Mouse (Mus musculus) brain, adult 10 weeks (tissue): ENCODE measurements around the gene Larp4. TPM values are rescaled to one million over a fixed set of nuclear protein-coding genes. Genes with fewer than 3 reads are reported as not detected.

ENCODE experiments used
- polyA plus RNA-seq: library from polyadenylated mRNA; stranded (reverse); fragments of 350-450 nt; fragmentation: Illumina TruSeq; extraction: RNeasy Lipid Tissue Mini Kit (QIAGEN cat#74804); gene quantifications from one replicate; pipeline ENCODE4 v1.2.3, GENCODE M21; 2015; ENCODE audit warnings: low read depth, low replicate concordance

Gene Larp4
- polyA plus RNA-seq, result 22.1 TPM

DNA sequence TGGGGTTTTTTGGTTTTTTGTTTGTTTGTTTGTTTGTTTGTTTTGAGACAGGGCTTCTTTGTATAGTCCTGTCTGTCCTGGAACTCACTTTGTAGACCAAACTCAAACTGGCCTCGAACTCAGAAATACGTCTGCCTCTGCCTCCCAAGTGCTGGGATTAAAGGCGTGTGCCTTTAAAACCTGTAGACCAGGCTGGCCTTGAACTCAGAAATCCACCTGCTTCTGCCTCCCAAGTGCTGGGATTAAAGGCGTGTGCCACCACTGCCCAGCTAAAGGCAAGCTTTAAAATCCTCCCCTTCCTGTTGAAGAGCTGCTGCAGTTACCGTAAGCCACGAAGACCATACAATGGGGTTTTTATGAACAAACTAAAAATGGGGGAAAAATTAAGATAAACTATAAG lies at the start of gene Larp4:
Gene Larp4, plus strand, starts transcription at position 301 of the 400 bp plus-strand sequence.

GRCm38 (mm10) chr15:99966961-99967360 lies 2.9 kb upstream of the Larp4 start, which contains the start of gene Fam186a:
Gene Fam186a, minus strand, starts transcription at chr15:99967061.

GRCm38 (mm10) chr15:100038470-100038971 lies 68.7 kb downstream of the Larp4 start, which contains the start of gene Dip2b:
Gene Dip2b, plus strand, starts transcription at chr15:100038664.

Other genes starting within 250 kb of the Larp4 start
- gene Cox14, start 244.4 kb upstream of the Larp4 start, polyA plus RNA-seq, result 204 TPM
- 39.3 TPM for gene Cers5, start 197.2 kb upstream of the Larp4 start, polyA plus RNA-seq
- gene Lima1, start 94.6 kb upstream of the Larp4 start, polyA plus RNA-seq, result 8.2 TPM
- 0.04 TPM for gene Fam186a, start 3.0 kb upstream of the Larp4 start, polyA plus RNA-seq
- gene Dip2b, start 68.6 kb downstream of the Larp4 start, polyA plus RNA-seq, result 21.0 TPM